Mouse (Mus musculus): ENCODE measurements at regions not wholly inside any gene's neighbourhood (a gene's known extent, or its start where the extent isn't known, plus 50 kb on each side); places are given as distances from the start of the nearest gene placed in this dataset.

DNA sequence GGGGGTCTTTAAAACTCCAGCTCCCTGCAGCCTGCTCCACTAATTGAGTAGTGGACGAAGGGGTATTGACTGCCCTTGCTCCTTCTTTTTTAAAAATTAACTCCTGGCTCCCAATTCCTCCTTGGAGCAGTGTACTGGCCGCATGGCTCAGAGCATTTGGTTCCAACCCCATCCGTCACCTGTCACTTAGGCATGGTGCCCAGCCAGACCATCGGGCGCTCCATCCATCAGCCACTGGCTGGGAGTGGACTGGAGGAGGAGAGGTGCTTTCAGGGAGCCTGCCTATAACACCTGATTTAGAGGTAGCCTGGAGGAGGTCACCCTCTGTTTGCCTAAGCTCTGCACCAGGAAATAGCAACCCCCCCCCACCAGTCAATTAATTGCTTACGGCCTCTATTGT, 66.4 kb upstream of the Glce start:
- Histone ChIP-seq H3K79me2 (ENCODE audit: control insufficient read depth, insufficient read depth) (no peaks in the 10 kb centered on the region), H3K36me3 (ENCODE audit: control insufficient read depth, insufficient read depth) (no peaks in the 10 kb centered on the region), H3K27me3 (ENCODE audit: control insufficient read depth, insufficient read depth, insufficient read length) (peaks cover 49% of the 10 kb centered on the region), H3K4me3 (ENCODE audit: insufficient read depth, poor library complexity, severe bottlenecking) (no peak overlapping the region), H3K79me3 (ENCODE audit: low read depth) (no peaks in the 10 kb centered on the region), H3ac (ENCODE audit: control insufficient read depth, insufficient read length, low read depth) (no peak overlapping the region)
- no peak for TF ChIP-seq CEBPB (IDR thresholded peaks at IDR 0.05; ENCODE audit: low read depth)

DNA sequence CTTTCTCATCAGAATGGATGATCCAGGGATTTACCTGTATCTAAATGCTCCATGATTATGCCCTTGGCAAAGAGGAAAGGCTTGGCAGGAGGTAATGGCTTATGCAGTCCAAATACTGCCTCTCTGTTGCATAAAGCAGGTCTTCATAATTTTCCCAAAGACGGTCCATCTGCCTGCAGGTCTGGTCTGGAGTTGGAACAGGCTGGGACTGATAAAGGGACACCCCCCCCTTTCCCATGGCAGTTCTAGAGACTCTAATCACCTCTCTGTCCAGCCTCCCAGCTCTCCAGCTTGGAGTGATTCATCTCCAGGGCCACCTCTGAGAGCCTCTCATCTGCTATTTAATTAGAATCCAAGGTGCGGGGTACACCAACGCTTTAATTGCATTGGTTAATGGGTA, 65.9 kb upstream of the Glce start:
- TF ChIP-seq MYOG (IDR thresholded peaks at IDR 0.05; ENCODE audit: control insufficient read depth, extremely low read depth, insufficient read length), result no peak
- TF ChIP-seq MYOD1 (IDR thresholded peaks at IDR 0.05; ENCODE audit: control insufficient read depth, insufficient read length, low read depth), result no peak
- TF ChIP-seq MAX (IDR thresholded peaks at IDR 0.05), result no peak
- no peak for TF ChIP-seq CTCF (IDR thresholded peaks at IDR 0.05; ENCODE audit: control insufficient read depth, insufficient read depth, insufficient read length)
- no peak for TF ChIP-seq FOSL1 (IDR thresholded peaks at IDR 0.05; ENCODE audit: insufficient read depth, low read length, poor library complexity, severe bottlenecking)
- TF ChIP-seq USF1 (IDR thresholded peaks at IDR 0.05; ENCODE audit: low read depth), result no peak
- TF ChIP-seq CEBPB (IDR thresholded peaks at IDR 0.05; ENCODE audit: low read depth), result no peak
- no peak overlapping the region for H3K4me3 ChIP-seq (ENCODE audit: insufficient read depth, poor library complexity, severe bottlenecking)
- peaks cover 49% of the 10 kb centered on the region for H3K27me3 ChIP-seq (ENCODE audit: control insufficient read depth, insufficient read depth, insufficient read length)
- H3ac ChIP-seq (ENCODE audit: control insufficient read depth, insufficient read length, low read depth), result no peak overlapping the region
- H3K79me3 ChIP-seq (ENCODE audit: low read depth), result no peaks in the 10 kb centered on the region
- no peaks in the 10 kb centered on the region for H3K36me3 ChIP-seq (ENCODE audit: control insufficient read depth, insufficient read depth)
- no peaks in the 10 kb centered on the region for H3K79me2 ChIP-seq (ENCODE audit: control insufficient read depth, insufficient read depth)

- TF ChIP-seq MYOG (IDR thresholded peaks at IDR 0.05; ENCODE audit: control insufficient read depth, extremely low read depth, insufficient read length) (no peak), USF1 (IDR thresholded peaks at IDR 0.05; ENCODE audit: low read depth) (no peak), CTCF (IDR thresholded peaks at IDR 0.05; ENCODE audit: control insufficient read depth, insufficient read depth, insufficient read length) (no peak), CEBPB (IDR thresholded peaks at IDR 0.05; ENCODE audit: low read depth) (no peak), MYOD1 (IDR thresholded peaks at IDR 0.05; ENCODE audit: control insufficient read depth, insufficient read length, low read depth) (no peak), FOSL1 (IDR thresholded peaks at IDR 0.05; ENCODE audit: insufficient read depth, low read length, poor library complexity, severe bottlenecking) (no peak), MAX (IDR thresholded peaks at IDR 0.05) (no peak)
- Histone ChIP-seq H3K36me3 (ENCODE audit: control insufficient read depth, insufficient read depth) (no peaks in the 10 kb centered on the region), H3ac (ENCODE audit: control insufficient read depth, insufficient read length, low read depth) (no peak overlapping the region), H3K4me3 (ENCODE audit: insufficient read depth, poor library complexity, severe bottlenecking) (no peak overlapping the region), H3K27me3 (ENCODE audit: control insufficient read depth, insufficient read depth, insufficient read length) (peaks cover 55% of the 10 kb centered on the region), H3K79me2 (ENCODE audit: control insufficient read depth, insufficient read depth) (no peaks in the 10 kb centered on the region), H3K79me3 (ENCODE audit: low read depth) (no peaks in the 10 kb centered on the region)
Measured at GRCm38 (mm10) chr9:62186886-62187285, 64.4 kb upstream of the Glce start.

- H3ac ChIP-seq (ENCODE audit: control insufficient read depth, insufficient read length, low read depth), result no peak overlapping the region
- H3K4me3 ChIP-seq (ENCODE audit: insufficient read depth, poor library complexity, severe bottlenecking), result no peak overlapping the region
- TF ChIP-seq MAX (IDR thresholded peaks at IDR 0.05), result no peak
- TF ChIP-seq FOSL1 (IDR thresholded peaks at IDR 0.05; ENCODE audit: insufficient read depth, low read length, poor library complexity, severe bottlenecking), result no peak
- TF ChIP-seq CEBPB (IDR thresholded peaks at IDR 0.05; ENCODE audit: low read depth), result no peak
- TF ChIP-seq CTCF (IDR thresholded peaks at IDR 0.05; ENCODE audit: control insufficient read depth, insufficient read depth, insufficient read length), result no peak
- TF ChIP-seq USF1 (IDR thresholded peaks at IDR 0.05; ENCODE audit: low read depth), result no peak
- no peaks in the 10 kb centered on the region for H3K36me3 ChIP-seq (ENCODE audit: control insufficient read depth, insufficient read depth)
- no peaks in the 10 kb centered on the region for H3K79me3 ChIP-seq (ENCODE audit: low read depth)
- no peaks in the 10 kb centered on the region for H3K79me2 ChIP-seq (ENCODE audit: control insufficient read depth, insufficient read depth)
- peaks cover 50% of the 10 kb centered on the region for H3K27me3 ChIP-seq (ENCODE audit: control insufficient read depth, insufficient read depth, insufficient read length)
Measured at GRCm38 (mm10) chr9:62185516-62186280, 63.2 kb upstream of the Glce start.

GRCm38 (mm10) chr9:62181182-62181830, 58.9 kb upstream of the Glce start:
- Histone ChIP-seq H3K79me3 (ENCODE audit: low read depth) (no peaks in the 10 kb centered on the region), H3K36me3 (ENCODE audit: control insufficient read depth, insufficient read depth) (no peaks in the 10 kb centered on the region), H3ac (ENCODE audit: control insufficient read depth, insufficient read length, low read depth) (no peak overlapping the region), H3K4me3 (ENCODE audit: insufficient read depth, poor library complexity, severe bottlenecking) (no peak overlapping the region), H3K27me3 (ENCODE audit: control insufficient read depth, insufficient read depth, insufficient read length) (peaks cover 25% of the 10 kb centered on the region), H3K79me2 (ENCODE audit: control insufficient read depth, insufficient read depth) (no peaks in the 10 kb centered on the region)
- no peak for TF ChIP-seq CTCF (IDR thresholded peaks at IDR 0.05; ENCODE audit: control insufficient read depth, insufficient read depth, insufficient read length)
- no peak for TF ChIP-seq MYOG (IDR thresholded peaks at IDR 0.05; ENCODE audit: control insufficient read depth, extremely low read depth, insufficient read length)
- TF ChIP-seq USF1 (IDR thresholded peaks at IDR 0.05; ENCODE audit: low read depth), result no peak
- no peak for TF ChIP-seq MYOD1 (IDR thresholded peaks at IDR 0.05; ENCODE audit: control insufficient read depth, insufficient read length, low read depth)
- TF ChIP-seq CEBPB (IDR thresholded peaks at IDR 0.05; ENCODE audit: low read depth), result no peak
- no peak for TF ChIP-seq FOSL1 (IDR thresholded peaks at IDR 0.05; ENCODE audit: insufficient read depth, low read length, poor library complexity, severe bottlenecking)
- TF ChIP-seq MAX (IDR thresholded peaks at IDR 0.05), result no peak
